Mouse (Mus musculus) CH12.LX (cell line): ENCODE data around the gene Tmem104. TPM values are rescaled to one million over a fixed set of nuclear protein-coding genes. Genes with fewer than 3 reads are reported as not detected.

Experiments used
- DNase-seq: peaks from one replicate; pipeline ENCODE4 v3.0.0-alpha.2; 2013; ENCODE audit errors: extremely low read depth
- H3K27ac ChIP-seq: 2 replicates; pipeline ENCODE4 v1.5.1; 2012; ENCODE audit warnings: low read depth, mild to moderate bottlenecking, control low read depth, moderate library complexity; ENCODE audit not compliant: insufficient read depth
- H3K27me3 ChIP-seq: replicated peaks from 2 replicates; pipeline ENCODE3; 2012; ENCODE audit warnings: inconsistent platforms
- H3K36me3 ChIP-seq, 2 experiments: replicated peaks in 1 of 2; 2 replicates each; pipeline versions ENCODE3 to v1.6.1; 2012; ENCODE audit warnings: inconsistent platforms in 1 of 2, low read length in 1 of 2, mild to moderate bottlenecking in 1 of 2, mixed read lengths in 1 of 2, moderate library complexity in 1 of 2; ENCODE audit not compliant: control insufficient read depth in 1 of 2, insufficient read depth in 1 of 2
- H3K4me1 ChIP-seq, 2 experiments: 2 replicates each; pipeline ENCODE4 v1.6.1; 2012; ENCODE audit warnings: inconsistent platforms in 1 of 2, moderate library complexity in 1 of 2; ENCODE audit not compliant: insufficient read depth in 2 of 2, control insufficient read depth in 1 of 2
- H3K4me2 ChIP-seq: 2 replicates; pipeline ENCODE4 v1.6.1; 2012; ENCODE audit warnings: low read depth, mild to moderate bottlenecking, control low read depth; ENCODE audit not compliant: poor library complexity, insufficient read depth, severe bottlenecking
- H3K4me3 ChIP-seq, 3 experiments: fragments of 150-350 bp in 1 of 3; sonication (generic) in 1 of 3; replicated peaks in 1 of 3; 2 replicates each; pipeline versions ENCODE3 to v1.5.1; 2011 to 2012; ENCODE audit warnings: low read depth in 2 of 3, low read length in 2 of 3, mild to moderate bottlenecking in 2 of 3, moderate library complexity in 2 of 3, control low read depth in 1 of 3, improper control_type of control experiment in 1 of 3, inconsistent platforms in 1 of 3, mixed read lengths in 1 of 3; ENCODE audit not compliant: poor library complexity in 1 of 3
- H3K79me2 ChIP-seq: replicated peaks from 2 replicates; pipeline ENCODE4 v1.6.1; 2012; ENCODE audit warnings: mild to moderate bottlenecking, moderate library complexity; ENCODE audit not compliant: control insufficient read depth, poor library complexity, insufficient read depth, severe bottlenecking; ENCODE audit errors: extremely low read depth
- H3K9ac ChIP-seq: 2 replicates; pipeline ENCODE4 v1.6.1; 2012; ENCODE audit warnings: low read depth, mild to moderate bottlenecking, control low read depth, moderate library complexity; ENCODE audit not compliant: insufficient read depth
- H3K9me3 ChIP-seq: replicated peaks from 2 replicates; pipeline ENCODE3; 2012; ENCODE audit warnings: low read length, inconsistent platforms, mixed read lengths
- BHLHE40 ChIP-seq: IDR thresholded peaks from 2 replicates; pipeline ENCODE4 v1.6.1; 2011; ENCODE audit warnings: mild to moderate bottlenecking, low read depth, low read length, improper control_type of control experiment
- CHD2 ChIP-seq: IDR thresholded peaks from 2 replicates; pipeline ENCODE4 v1.6.1; 2011; ENCODE audit warnings: low read length, improper control_type of control experiment
- CTCF ChIP-seq, 2 experiments: IDR thresholded peaks in 1 of 2; conservative IDR thresholded peaks in 1 of 2; 2 replicates each; pipeline ENCODE4 v1.5.1; 2011 to 2012; ENCODE audit warnings: low read depth in 2 of 2, low read length in 2 of 2, improper control_type of control experiment in 1 of 2, inconsistent platforms in 1 of 2, mild to moderate bottlenecking in 1 of 2, moderate library complexity in 1 of 2
- ELF1 ChIP-seq: IDR thresholded peaks from 2 replicates; pipeline ENCODE4 v1.6.1; 2014; ENCODE audit warnings: low read depth, mild to moderate bottlenecking, inconsistent platforms, low read length, improper control_type of control experiment
- EP300 ChIP-seq: IDR thresholded peaks from 2 replicates; pipeline ENCODE4 v1.6.1; 2011; ENCODE audit warnings: low read length, improper control_type of control experiment
- ETS1 ChIP-seq: conservative IDR thresholded peaks from 2 replicates; pipeline ENCODE4 v1.6.1; 2012; ENCODE audit warnings: low read depth, mild to moderate bottlenecking, inconsistent platforms, low read length, improper control_type of control experiment, moderate library complexity
- HCFC1 ChIP-seq: IDR thresholded peaks from 2 replicates; pipeline ENCODE4 v1.6.1; 2012; ENCODE audit warnings: low read depth, mild to moderate bottlenecking, inconsistent platforms, low read length, improper control_type of control experiment
- IRF4 ChIP-seq: IDR thresholded peaks from 2 replicates; pipeline ENCODE4 v1.6.1; 2014; ENCODE audit warnings: low read depth, mild to moderate bottlenecking, inconsistent platforms, low read length, improper control_type of control experiment
- JUN ChIP-seq: IDR thresholded peaks from 2 replicates; pipeline ENCODE4 v1.6.1; 2011; ENCODE audit warnings: low read depth, mild to moderate bottlenecking, low read length, improper control_type of control experiment, moderate library complexity; ENCODE audit not compliant: insufficient read depth
- JUND ChIP-seq: conservative IDR thresholded peaks from 2 replicates; pipeline ENCODE4 v1.6.1; 2011; ENCODE audit warnings: low read depth, low read length, improper control_type of control experiment
- KAT2A ChIP-seq: IDR thresholded peaks from 2 replicates; pipeline ENCODE4 v1.6.1; 2012; ENCODE audit warnings: low read length, improper control_type of control experiment, inconsistent platforms; ENCODE audit not compliant: insufficient replicate concordance
- MAFK ChIP-seq: IDR thresholded peaks from 2 replicates; pipeline ENCODE4 v1.6.1; 2011; ENCODE audit warnings: low read length, improper control_type of control experiment; ENCODE audit not compliant: insufficient replicate concordance
- MAX ChIP-seq: IDR thresholded peaks from 2 replicates; pipeline ENCODE4 v1.6.1; 2011; ENCODE audit warnings: low read length, improper control_type of control experiment
- MAZ ChIP-seq: IDR thresholded peaks from 2 replicates; pipeline ENCODE4 v1.6.1; 2012; ENCODE audit warnings: low read depth, mild to moderate bottlenecking, inconsistent platforms, low read length, improper control_type of control experiment, moderate library complexity
- MEF2A ChIP-seq: IDR thresholded peaks from 2 replicates; pipeline ENCODE4 v1.6.1; 2014; ENCODE audit warnings: low read depth, mild to moderate bottlenecking, inconsistent platforms, low read length, improper control_type of control experiment, borderline replicate concordance
- MXI1 ChIP-seq: IDR thresholded peaks from 2 replicates; pipeline ENCODE4 v1.6.1; 2011; ENCODE audit warnings: mild to moderate bottlenecking, low read depth, low read length, improper control_type of control experiment
- MYC ChIP-seq: IDR thresholded peaks from 2 replicates; pipeline ENCODE4 v1.6.1; 2011; ENCODE audit warnings: low read depth, mild to moderate bottlenecking, improper control_type of control experiment, low read length
- NELFE ChIP-seq: IDR thresholded peaks from 2 replicates; pipeline ENCODE4 v1.6.1; 2011; ENCODE audit warnings: low read depth, low read length, improper control_type of control experiment
- NRF1 ChIP-seq: IDR thresholded peaks from 2 replicates; pipeline ENCODE4 v1.6.1; 2014; ENCODE audit warnings: low read depth, mild to moderate bottlenecking, inconsistent platforms, low read length, improper control_type of control experiment, moderate library complexity
- PAX5 ChIP-seq: IDR thresholded peaks from 2 replicates; pipeline ENCODE4 v1.6.1; 2012; ENCODE audit warnings: low read length, inconsistent platforms, mixed read lengths
- POLR2A ChIP-seq: IDR thresholded peaks from 2 replicates; pipeline ENCODE4 v1.6.1; 2011; ENCODE audit warnings: low read depth, mild to moderate bottlenecking, improper control_type of control experiment, low read length
- POLR2AphosphoS2 ChIP-seq: IDR thresholded peaks from 2 replicates; pipeline ENCODE4 v1.6.1; 2011; ENCODE audit warnings: low read depth, low read length, improper control_type of control experiment
- RAD21 ChIP-seq: IDR thresholded peaks from 2 replicates; pipeline ENCODE4 v1.6.1; 2011; ENCODE audit warnings: low read depth, mild to moderate bottlenecking, low read length, improper control_type of control experiment, moderate library complexity
- SIN3A ChIP-seq: IDR thresholded peaks from 2 replicates; pipeline ENCODE4 v1.6.1; 2012; ENCODE audit warnings: low read length, improper control_type of control experiment, inconsistent platforms
- SMC3 ChIP-seq: IDR thresholded peaks from 2 replicates; pipeline ENCODE4 v1.6.1; 2011; ENCODE audit warnings: low read depth, low read length, improper control_type of control experiment
- TCF12 ChIP-seq: IDR thresholded peaks from 2 replicates; pipeline ENCODE4 v1.6.1; 2014; ENCODE audit warnings: low read depth, mild to moderate bottlenecking, inconsistent platforms, low read length, improper control_type of control experiment
- UBTF ChIP-seq: IDR thresholded peaks from 2 replicates; pipeline ENCODE4 v1.6.1; 2012; ENCODE audit warnings: low read depth, mild to moderate bottlenecking, inconsistent platforms, low read length, improper control_type of control experiment, moderate library complexity
- USF1 ChIP-seq: IDR thresholded peaks from 2 replicates; pipeline ENCODE4 v1.6.1; 2014; ENCODE audit warnings: low read depth, mild to moderate bottlenecking, inconsistent platforms, low read length, improper control_type of control experiment
- ZC3H11A ChIP-seq: IDR thresholded peaks from 2 replicates; pipeline ENCODE4 v1.6.1; 2012; ENCODE audit warnings: low read depth, mild to moderate bottlenecking, inconsistent platforms, low read length, improper control_type of control experiment
- ZKSCAN1 ChIP-seq: IDR thresholded peaks from 2 replicates; pipeline ENCODE4 v1.6.1; 2012; ENCODE audit warnings: low read depth, inconsistent platforms, low read length, improper control_type of control experiment, borderline replicate concordance
- ZNF384 ChIP-seq: IDR thresholded peaks from 2 replicates; pipeline ENCODE4 v1.6.1; 2012; ENCODE audit warnings: low read depth, low read length, improper control_type of control experiment, inconsistent platforms
- dilution Hi-C: fragments of 300-500 bp; cut with MboI; formaldehyde crosslinking; loops from 2 replicates; pipeline ENCODE4 v1.14.3; 2020; ENCODE audit warnings: low sequenced_read_pairs; ENCODE audit not compliant: extremely low pct_unique_long_range_greater_than_20kb, extremely low pct_ligation_motif_present
- in situ Hi-C: fragments of 300-500 bp; cut with MboI; formaldehyde crosslinking; loops from 3 replicates; pipeline ENCODE4 v1.14.3; 2019; ENCODE audit warnings: low sequenced_read_pairs, low pct_ligation_motif_present, low pct_unique_long_range_greater_than_20kb, mixed read lengths
- polyA plus RNA-seq: library from polyadenylated mRNA; unstranded; fragments of >175 nt; gene quantifications from 2 replicates; pipeline ENCODE4 v1.2.1, GENCODE M21; 2012; ENCODE audit warnings: low read depth; ENCODE audit not compliant: insufficient read length
- total RNA-seq, 2 experiments: library from RNA; depleted of rRNA; stranded (reverse); fragments of 300-350 nt in 1 of 2; fragments of >200 nt in 1 of 2; gene quantifications; 2 replicates each; pipeline ENCODE4 v1.2.3; 2012 to 2014

The Tmem104 gene
- total and polyA plus RNA-seq, 3 experiments: 3.5 to 16.1 (median 10.8) TPM

DNA sequence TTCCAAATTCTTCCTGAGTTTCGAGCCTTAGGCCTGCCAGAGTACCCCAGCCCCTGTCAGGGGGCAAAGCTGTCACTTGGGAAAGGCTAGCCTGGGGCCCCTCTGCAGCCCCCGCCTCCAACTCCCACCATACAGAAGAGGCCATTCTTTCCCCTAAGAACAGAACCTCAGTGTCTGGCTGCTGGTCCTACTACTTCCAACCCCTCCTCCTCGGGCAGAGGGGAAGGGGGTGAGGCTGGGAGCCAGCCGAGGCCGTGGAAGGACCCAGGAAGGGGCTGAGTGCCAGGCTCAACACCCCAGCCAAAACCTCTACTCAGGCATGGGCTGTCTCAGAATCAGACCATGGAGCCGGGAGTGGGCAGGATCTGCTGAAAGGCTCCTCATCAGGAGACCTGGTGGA lies 8.1 kb upstream of the Tmem104 start:
- dilution Hi-C loops: no loop called here
- Histone ChIP-seq H3K4me1 (peaks cover 11 to 14% of the 10 kb centered on the region in 2 experiments), H3K27ac (no peak overlapping the region), H3K4me2 (no peak overlapping the region), H3K9me3 (no peaks in the 10 kb centered on the region), H3K27me3 (no peaks in the 10 kb centered on the region), H3K79me2 (no peaks in the 10 kb centered on the region), H3K9ac (no peak overlapping the region), H3K4me3 (no peak overlapping the region), H3K36me3 (peaks cover 70 to 93% of the 10 kb centered on the region in 2 experiments)
- DNase-seq: no peak
- in situ Hi-C loops: no loop called here
- TF ChIP-seq UBTF (no peak), MEF2A (no peak), BHLHE40 (no peak), JUN (no peak), PAX5 (no peak), MXI1 (no peak), ZC3H11A (no peak), ELF1 (no peak), MAZ (no peak), NELFE (no peak), RAD21 (no peak), CHD2 (no peak), MAFK (no peak), POLR2AphosphoS2 (no peak), USF1 (no peak), ZNF384 (no peak), MAX (no peak)

DNA sequence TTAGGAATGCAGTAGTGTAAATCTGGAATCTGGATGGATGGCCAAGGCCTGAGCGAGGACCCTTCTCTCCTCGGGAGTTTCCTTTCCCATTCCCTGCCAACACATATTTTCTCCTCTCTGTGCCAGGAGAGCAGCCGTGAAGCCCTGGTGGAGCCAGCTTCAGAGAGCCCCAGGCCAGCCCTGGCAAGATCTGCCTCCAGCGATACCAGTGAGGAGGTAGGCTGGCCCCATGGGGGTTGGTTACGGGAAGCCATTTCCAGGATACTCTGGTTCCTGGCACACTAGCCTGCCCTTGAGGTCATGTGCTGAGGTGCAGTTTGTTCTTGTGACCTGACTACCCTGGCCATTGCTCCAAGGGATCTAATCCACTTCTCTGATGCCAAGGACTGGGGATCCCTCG lies 7.4 kb upstream of the Tmem104 start:
- dilution Hi-C loops (no loop called here), in situ Hi-C loops (no loop called here)
- Histone ChIP-seq H3K36me3 (peaks cover 71 to 94% of the 10 kb centered on the region in 2 experiments), H3K27me3 (no peaks in the 10 kb centered on the region), H3K9me3 (no peaks in the 10 kb centered on the region), H3K9ac (no peak overlapping the region), H3K79me2 (no peaks in the 10 kb centered on the region), H3K4me2 (no peak overlapping the region), H3K4me3 (no peak overlapping the region), H3K27ac (no peak overlapping the region), H3K4me1 (peaks cover 4 to 7% of the 10 kb centered on the region in 2 experiments)
- DNase-seq: no peak
- TF ChIP-seq TCF12 (no peak), MAX (no peak), MYC (no peak), IRF4 (no peak), KAT2A (no peak), POLR2A (no peak), CTCF (conservative IDR thresholded peaks at IDR 0.05 in 1 of 2, IDR thresholded peaks at IDR 0.05 in 1 of 2; ENCODE audit: low read depth in 2 of 2, low read length in 2 of 2) (no peak), EP300 (no peak), MAFK (no peak), ZKSCAN1 (no peak), PAX5 (no peak), NRF1 (no peak), JUND (no peak), ETS1 (no peak), ZC3H11A (no peak), MAZ (no peak), HCFC1 (no peak), SMC3 (no peak), SIN3A (no peak), RAD21 (no peak)
